Mouse (Mus musculus) heart, postnatal 0 days (tissue): ENCODE measurements at regions not wholly inside any gene's neighbourhood (a gene's known extent, or its start where the extent isn't known, plus 50 kb on each side); places are given as distances from the start of the nearest gene placed in this dataset.

Source experiments
- CTCF ChIP-seq: IDR thresholded peaks from 2 replicates; pipeline ENCODE4 v1.5.1; 2016; ENCODE audit warnings: antibody characterized with exemption, control low read depth, low read depth
- EP300 ChIP-seq: IDR thresholded peaks from 2 replicates; pipeline ENCODE4 v1.6.1; 2016; ENCODE audit warnings: antibody characterized with exemption, low read depth

DNA sequence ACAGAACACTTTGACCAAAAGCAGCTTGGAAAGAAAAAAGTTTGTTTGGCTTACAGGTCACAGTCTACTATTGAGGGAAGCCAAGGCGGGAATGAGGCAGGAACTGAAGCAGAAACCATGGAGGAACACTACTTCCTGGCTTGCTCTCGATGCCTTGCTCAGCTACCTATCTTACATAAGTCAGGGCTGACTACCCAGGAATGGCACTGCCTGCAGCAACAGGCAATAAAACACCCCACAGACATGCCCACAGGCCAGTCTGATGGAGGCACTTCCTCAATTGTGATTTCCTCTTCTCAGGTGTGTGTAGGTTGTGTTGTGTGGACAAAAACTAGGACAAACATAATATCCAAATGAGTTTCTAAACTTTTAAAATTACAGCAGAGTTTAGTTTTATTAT is 54.7 kb upstream of the Nbea start:
- TF ChIP-seq CTCF: no peak
- TF ChIP-seq EP300: no peak
